Mouse (Mus musculus) lung, postnatal 10 days (tissue): Measurements from ENCODE around the gene Irak2.
A peak's percentile ranks its signal among the peaks of the same experiment; 100 is the strongest.
"Not testable (repeated sequence)": the region's sequence is repeated elsewhere in the genome, so short reads cannot be mapped to it uniquely, and the experiment has no call there.

Experiments used
- DNase-seq: peaks from one replicate; pipeline ENCODE4 v3.0.0; 2021

Gene Irak2

GRCm38 (mm10) chr6:113712718-113713117 is 74.5 kb downstream of the Irak2 start:
- no peak for DNase-seq

- not testable (repeated sequence) for DNase-seq
Measured at GRCm38 (mm10) chr6:113713389-113713788, 75.1 kb downstream of the Irak2 start.

- no peak for DNase-seq
Measured at GRCm38 (mm10) chr6:113714276-113714675, 76.0 kb downstream of the Irak2 start.

- DNase-seq: no peak
Measured at GRCm38 (mm10) chr6:113714797-113715196, 76.5 kb downstream of the Irak2 start.

GRCm38 (mm10) chr6:113717541-113717940 is 79.3 kb downstream of the Irak2 start:
- peak; percentile 22 for DNase-seq

- DNase-seq: no peak
Measured at GRCm38 (mm10) chr6:113719878-113720277, 81.6 kb downstream of the Irak2 start, which contains the start of gene Ghrl. Ghrl (minus strand) TSS chr6:113719880.

- DNase-seq: no peak
Measured at GRCm38 (mm10) chr6:113721061-113721460, 82.8 kb downstream of the Irak2 start.

- no peak for DNase-seq
Measured at GRCm38 (mm10) chr6:113728181-113728580, 89.9 kb downstream of the Irak2 start.

- DNase-seq: no peak
Measured at GRCm38 (mm10) chr6:113731296-113731695, 93.0 kb downstream of the Irak2 start.

- no peak for DNase-seq
Measured at GRCm38 (mm10) chr6:113737318-113738046, 99.2 kb downstream of the Irak2 start.

GRCm38 (mm10) chr6:113740236-113741217 is 102.3 kb downstream of the Irak2 start, which contains the start of gene Sec13:
Sec13 (minus strand) TSS chr6:113740743.
- peak; percentile 93 for DNase-seq

GRCm38 (mm10) chr6:113741425-113741824 is 103.2 kb downstream of the Irak2 start:
- DNase-seq: no peak

- DNase-seq: no peak
Measured at GRCm38 (mm10) chr6:113742321-113742720, 104.1 kb downstream of the Irak2 start.

GRCm38 (mm10) chr6:113743111-113743510 is 104.8 kb downstream of the Irak2 start:
- DNase-seq: no peak
